Mouse (Mus musculus): ENCODE measurements around the gene Fbxl18. TPM values are rescaled to one million over a fixed set of nuclear protein-coding genes. Genes with fewer than 3 reads are reported as not detected.

The Fbxl18 gene
- 11.5 and 12.9 TPM in 2 replicates for polyA plus RNA-seq (2016; fragmentation: Nextera tagmentation; extraction: Ambion mirVana)

DNA sequence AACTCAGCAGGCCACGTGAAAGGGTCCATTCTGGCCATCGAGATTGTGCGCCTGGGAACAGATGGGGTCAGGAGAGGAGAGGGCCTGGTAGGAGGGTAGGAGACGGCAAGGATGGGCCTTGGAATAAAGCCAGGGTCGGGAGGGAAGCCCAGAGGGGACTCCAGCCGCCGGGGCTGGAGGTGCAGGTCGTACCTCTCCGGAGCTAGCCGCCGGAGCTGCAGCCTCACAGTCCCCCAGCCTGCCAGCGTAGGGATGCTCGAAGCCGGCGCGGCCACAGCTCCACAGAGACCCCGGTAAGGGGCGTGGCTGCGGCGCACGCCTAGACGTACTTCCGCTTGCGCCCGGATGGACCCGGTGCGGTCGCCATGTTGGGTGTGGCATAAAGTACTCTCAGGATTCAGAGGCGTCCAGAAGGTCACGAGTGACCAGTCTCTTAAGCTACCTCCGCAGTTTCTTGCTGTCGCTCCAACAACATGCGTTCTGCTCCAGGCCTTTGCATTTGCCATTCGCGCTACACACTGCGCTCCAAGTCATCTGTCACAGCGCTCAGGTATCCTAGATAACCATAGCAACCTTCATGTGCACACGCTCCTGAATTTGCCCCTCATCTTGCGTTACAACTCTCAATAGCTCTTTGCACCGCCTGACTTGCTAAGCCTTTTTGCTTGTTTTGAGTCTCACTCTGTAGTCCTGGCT lies at the start of gene Fbxl18:
Fbxl18 (minus strand) TSS at position 504 of the 696 bp plus-strand sequence.
- Histone ChIP-seq H3K4me2 (peak within 1 kb of the TSS; percentile 90), H3K27ac (ENCODE audit: poor library complexity, severe bottlenecking) (peak within 1 kb of the TSS; percentile 85), H3K9ac (peak within 1 kb of the TSS; percentile 87), H3K4me3 (peak within 1 kb of the TSS; percentile 83), H3K9me3 (replicated peaks) (no peaks in the 10 kb centered on the region), H3K27me3 (replicated peaks) (no peaks in the 10 kb centered on the region), H3K4me1 (replicated peaks) (peaks cover 20% of the 10 kb centered on the region), H3K36me3 (peaks cover 22% of the 10 kb centered on the region)
- peak; percentile 95 for ATAC-seq (ENCODE audit: insufficient number of reproducible peaks, low FRiP score)
- under 1% methylated on average over 40 of the region's 40 CpGs for WGBS

DNA sequence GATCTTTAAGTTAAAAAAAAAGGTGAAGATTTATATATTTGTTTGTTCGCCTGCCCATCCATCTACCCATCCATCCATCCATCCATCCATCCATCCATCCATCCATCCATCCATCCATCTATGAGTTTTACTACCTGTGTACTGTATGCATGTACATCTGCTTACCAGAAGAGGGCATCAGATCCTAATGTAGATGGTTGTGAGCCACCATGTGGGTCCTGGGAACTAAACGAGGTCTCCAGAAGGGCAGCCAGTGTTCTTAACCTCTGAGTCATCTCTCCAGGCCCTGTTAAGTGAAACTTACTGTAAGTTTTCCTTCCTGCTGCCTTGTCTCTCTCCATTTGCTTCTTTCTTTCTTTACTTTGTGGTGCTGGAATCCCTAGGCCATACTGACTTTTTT lies 45.2 kb upstream of the Fbxl18 start:
- peaks cover 6% of the 10 kb centered on the region; the same call in 1 of the 2 replicates for H3K4me1 ChIP-seq (replicated peaks)
- no peak overlapping the region for H3K9ac ChIP-seq
- peaks cover 6% of the 10 kb centered on the region; the same call in 1 of the 2 replicates for H3K9me3 ChIP-seq (replicated peaks)
- H3K27ac ChIP-seq (ENCODE audit: poor library complexity, severe bottlenecking) = no peak overlapping the region
- H3K4me3 ChIP-seq = no peak overlapping the region
- 53% methylated on average over 2 of the region's 2 CpGs for WGBS
- H3K36me3 ChIP-seq = no peaks in the 10 kb centered on the region
- no peak for ATAC-seq (ENCODE audit: insufficient number of reproducible peaks, low FRiP score)
- no peak overlapping the region for H3K4me2 ChIP-seq
- no peaks in the 10 kb centered on the region for H3K27me3 ChIP-seq (replicated peaks)

DNA sequence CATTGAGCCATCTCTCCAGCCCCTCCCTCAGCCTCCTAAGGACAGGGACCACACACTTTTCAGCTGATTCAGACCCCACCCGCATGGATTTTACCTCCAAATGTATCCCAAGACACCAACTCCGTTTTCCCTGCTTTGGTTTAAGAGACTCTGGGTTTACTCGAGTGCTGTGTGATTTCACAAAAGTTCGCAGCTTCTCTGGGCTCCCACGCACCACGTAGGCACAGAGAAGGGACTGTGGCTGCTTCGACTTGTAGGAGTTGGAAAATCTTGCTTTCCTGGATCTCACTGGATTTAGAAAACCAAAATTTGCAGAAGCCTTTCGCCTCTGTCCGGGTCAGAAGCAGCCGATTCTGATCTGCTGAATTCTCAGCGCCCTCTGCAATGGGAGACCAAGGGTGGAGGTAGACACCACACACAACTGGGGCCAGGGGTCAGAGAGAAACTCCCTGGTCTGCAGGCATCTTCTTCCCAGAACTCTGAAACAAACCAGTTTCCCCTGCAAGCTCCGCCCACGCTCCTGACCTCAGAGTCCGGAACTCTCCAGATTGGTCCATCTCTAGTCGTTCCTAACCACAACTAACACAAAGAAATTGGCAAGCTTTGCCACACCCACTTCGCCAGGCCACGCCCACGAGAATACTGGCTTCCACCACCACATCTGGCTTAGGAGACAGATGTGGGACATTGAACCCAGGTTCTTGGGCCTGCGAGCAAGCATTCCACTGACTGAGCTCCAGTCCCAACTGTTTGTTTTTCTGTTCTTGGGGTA lies 42.9 kb upstream of the Fbxl18 start:
- Histone ChIP-seq H3K27ac (ENCODE audit: poor library complexity, severe bottlenecking) (no peak overlapping the region), H3K4me1 (replicated peaks) (peaks cover 6% of the 10 kb centered on the region; the same call in 1 of the 2 replicates), H3K4me2 (peak overlapping the region; percentile 31; the same call in 1 of the 2 replicates), H3K4me3 (no peak overlapping the region), H3K9me3 (replicated peaks) (peaks cover 6% of the 10 kb centered on the region; the same call in 1 of the 2 replicates), H3K27me3 (replicated peaks) (no peaks in the 10 kb centered on the region), H3K9ac (no peak overlapping the region), H3K36me3 (no peaks in the 10 kb centered on the region)
- WGBS = 36% methylated on average over 19 of the region's 19 CpGs
- 0 out of 2 replicates have a peak, but pooled peaks have one; percentile 27 for ATAC-seq (ENCODE audit: insufficient number of reproducible peaks, low FRiP score)

DNA sequence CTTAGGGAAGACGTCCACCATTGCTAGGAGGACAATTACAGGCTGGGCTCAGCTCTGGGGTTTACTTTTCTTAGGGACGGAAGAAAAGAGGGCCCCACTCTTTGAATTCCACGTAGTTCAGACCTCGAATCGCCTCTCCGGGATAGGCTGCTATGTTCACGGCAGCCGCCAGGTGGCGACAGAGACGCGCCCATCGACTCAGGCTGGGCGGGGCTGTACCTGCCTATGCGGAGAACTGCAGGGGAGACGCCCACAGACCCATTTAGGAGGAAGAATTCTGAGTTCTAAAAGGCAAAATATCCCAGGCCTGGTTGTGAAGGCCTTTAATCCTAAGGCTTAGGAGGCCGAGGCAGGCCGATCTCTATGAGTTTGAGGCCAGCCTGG lies 41.1 kb upstream of the Fbxl18 start:
- no peak for ATAC-seq (ENCODE audit: insufficient number of reproducible peaks, low FRiP score)
- 4% methylated on average over 17 of the region's 17 CpGs for WGBS
- Histone ChIP-seq H3K27me3 (replicated peaks) (no peaks in the 10 kb centered on the region), H3K9me3 (replicated peaks) (peaks cover 6% of the 10 kb centered on the region; the same call in 1 of the 2 replicates), H3K4me2 (peak overlapping the region; percentile 71), H3K4me1 (replicated peaks) (peaks cover 10% of the 10 kb centered on the region), H3K36me3 (no peaks in the 10 kb centered on the region), H3K4me3 (peak overlapping the region; percentile 29), H3K27ac (ENCODE audit: poor library complexity, severe bottlenecking) (peak overlapping the region; percentile 13; the same call in 1 of the 2 replicates), H3K9ac (peak overlapping the region; percentile 64; the same call in 1 of the 2 replicates)

DNA sequence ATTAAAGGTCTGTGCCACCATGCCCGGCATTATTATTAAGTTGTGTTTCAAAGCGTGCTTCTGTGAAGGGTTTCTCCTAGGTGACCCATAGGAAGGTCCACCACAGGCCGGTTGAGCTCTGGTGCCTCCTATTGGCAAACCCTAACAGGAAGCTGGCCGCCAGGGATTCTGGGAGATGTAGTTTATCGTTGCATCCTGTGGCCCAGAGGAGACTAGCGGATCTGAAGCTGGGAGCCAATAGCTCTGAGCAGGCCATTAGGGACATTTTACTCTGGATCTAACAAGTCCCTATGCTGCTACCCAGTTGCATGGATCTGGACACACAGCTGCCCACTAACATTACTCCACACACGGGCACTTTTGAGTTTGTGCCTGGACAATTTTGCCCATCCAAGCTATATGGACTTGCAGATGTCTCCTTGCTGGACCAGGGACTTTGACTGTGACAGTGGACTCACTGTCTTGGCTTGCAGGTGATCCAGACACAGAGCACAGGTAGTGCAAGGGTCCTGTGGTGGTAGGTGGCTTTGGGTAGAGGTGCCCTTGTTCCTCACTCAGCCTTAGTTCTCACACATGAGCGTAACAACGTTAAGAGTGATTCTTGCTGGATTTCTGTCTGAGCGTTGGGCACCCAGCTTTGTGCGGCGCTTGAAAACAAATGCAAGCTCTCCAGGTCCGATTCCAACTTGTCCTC lies 40.6 kb upstream of the Fbxl18 start:
- H3K4me3 ChIP-seq = peak overlapping the region; percentile 29
- H3K9ac ChIP-seq = peak overlapping the region; percentile 64; the same call in 1 of the 2 replicates
- H3K4me2 ChIP-seq = peak overlapping the region; percentile 71
- H3K36me3 ChIP-seq = no peaks in the 10 kb centered on the region
- ATAC-seq (ENCODE audit: insufficient number of reproducible peaks, low FRiP score) = peak; percentile 70
- peaks cover 10% of the 10 kb centered on the region for H3K4me1 ChIP-seq (replicated peaks)
- H3K9me3 ChIP-seq (replicated peaks) = peaks cover 5% of the 10 kb centered on the region; the same call in 1 of the 2 replicates
- H3K27me3 ChIP-seq (replicated peaks) = no peaks in the 10 kb centered on the region
- peak overlapping the region; percentile 13; the same call in 1 of the 2 replicates for H3K27ac ChIP-seq (ENCODE audit: poor library complexity, severe bottlenecking)
- WGBS = 17% methylated on average over 13 of the region's 13 CpGs

DNA sequence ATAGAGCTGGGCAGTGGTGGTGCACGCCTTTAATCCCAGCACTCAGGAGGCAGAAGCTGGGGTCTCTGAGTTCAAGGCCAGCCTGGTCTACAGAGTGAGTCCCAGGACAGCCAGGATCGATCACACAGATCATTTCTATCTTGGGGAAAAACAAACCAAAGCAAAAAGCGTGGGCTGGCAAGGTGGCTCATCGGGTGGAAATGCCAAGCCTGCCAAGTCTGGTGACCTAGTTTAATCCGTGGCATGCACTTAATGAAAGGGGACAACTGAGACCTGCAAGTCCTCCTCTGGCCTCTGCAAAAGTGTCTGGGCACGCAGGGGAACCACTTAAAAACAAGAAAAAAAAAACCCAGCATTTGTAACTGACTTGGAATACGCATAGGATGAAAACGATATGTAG lies 37.5 kb upstream of the Fbxl18 start:
- Histone ChIP-seq H3K9ac (no peak overlapping the region), H3K4me3 (no peak overlapping the region), H3K4me2 (no peak overlapping the region), H3K9me3 (replicated peaks) (no peaks in the 10 kb centered on the region), H3K27ac (ENCODE audit: poor library complexity, severe bottlenecking) (no peak overlapping the region), H3K27me3 (replicated peaks) (no peaks in the 10 kb centered on the region), H3K4me1 (replicated peaks) (peaks cover 19% of the 10 kb centered on the region), H3K36me3 (no peaks in the 10 kb centered on the region)
- ATAC-seq (ENCODE audit: insufficient number of reproducible peaks, low FRiP score) = no peak
- WGBS = 80% methylated on average over 8 of the region's 8 CpGs

DNA sequence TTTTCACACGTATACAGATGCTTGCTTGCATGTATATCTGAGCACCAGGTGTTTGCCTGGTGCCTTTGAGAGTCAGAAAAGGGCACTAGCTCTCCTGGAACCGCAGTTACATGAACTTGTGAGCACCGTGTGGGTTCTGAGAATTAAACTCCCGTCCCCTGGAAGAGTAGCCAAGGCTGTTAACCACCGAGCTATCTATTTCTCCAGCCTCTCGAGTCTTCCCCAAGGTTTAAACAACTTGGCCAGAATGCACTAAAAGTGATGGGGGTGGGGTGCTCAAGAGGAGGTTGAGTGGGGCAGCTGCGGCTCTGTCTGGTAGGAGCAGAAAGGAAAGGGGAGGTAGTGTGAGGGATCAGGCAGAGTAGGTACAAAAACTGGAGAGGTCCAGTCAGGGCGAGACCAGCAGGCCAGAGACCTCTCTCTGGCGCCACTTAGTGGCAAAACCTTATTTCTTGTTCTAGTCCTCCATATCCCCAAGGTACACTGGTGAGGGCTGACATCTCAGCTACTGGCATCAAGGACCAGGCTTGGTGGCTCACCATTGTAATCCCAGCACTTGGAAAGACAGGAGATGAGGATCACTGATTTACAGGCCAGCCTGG lies 37.0 kb upstream of the Fbxl18 start:
- no peak overlapping the region for H3K4me3 ChIP-seq

DNA sequence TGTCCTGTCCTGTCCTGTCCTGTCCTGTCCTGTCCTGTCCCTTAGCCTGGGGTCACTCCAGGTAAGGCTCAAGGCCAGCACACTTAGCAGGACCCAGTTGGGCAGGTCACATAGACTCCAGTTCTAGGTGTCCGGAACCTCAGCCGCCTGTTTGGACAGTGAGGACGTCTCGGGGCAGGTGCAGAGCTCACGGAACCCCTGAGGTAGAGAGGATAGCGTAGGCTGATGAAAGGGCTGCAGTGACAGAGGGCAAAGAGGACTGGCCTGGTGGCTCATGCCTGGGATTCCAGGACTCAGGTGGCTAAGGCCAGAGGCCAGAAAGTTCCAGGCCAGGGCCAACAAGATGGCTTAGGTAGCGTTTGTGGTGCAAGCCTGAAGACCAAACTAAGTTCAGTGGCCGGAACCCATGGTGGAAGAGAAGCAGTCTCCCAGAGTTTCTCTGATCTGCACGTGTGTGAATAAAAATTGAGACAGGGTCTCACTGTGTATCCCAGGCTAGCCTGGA lies 36.1 kb upstream of the Fbxl18 start:
- H3K9ac ChIP-seq = no peak overlapping the region
- 77% methylated on average over 9 of the region's 9 CpGs for WGBS
- no peak overlapping the region for H3K27ac ChIP-seq (ENCODE audit: poor library complexity, severe bottlenecking)

More for the DNA sequence above, 37.0 kb upstream of the Fbxl18 start:
- peak overlapping the region; percentile 51 for H3K9ac ChIP-seq
- WGBS = 21% methylated on average over 9 of the region's 9 CpGs
- peaks cover 24% of the 10 kb centered on the region for H3K4me1 ChIP-seq (replicated peaks)
- peak overlapping the region; percentile 39; the same call in 1 of the 2 replicates for H3K27ac ChIP-seq (ENCODE audit: poor library complexity, severe bottlenecking)
- no peaks in the 10 kb centered on the region for H3K36me3 ChIP-seq
- peak overlapping the region; percentile 47 for H3K4me2 ChIP-seq
- peak; percentile 65 for ATAC-seq (ENCODE audit: insufficient number of reproducible peaks, low FRiP score)
- H3K9me3 ChIP-seq (replicated peaks) = no peaks in the 10 kb centered on the region
- no peaks in the 10 kb centered on the region for H3K27me3 ChIP-seq (replicated peaks)

DNA sequence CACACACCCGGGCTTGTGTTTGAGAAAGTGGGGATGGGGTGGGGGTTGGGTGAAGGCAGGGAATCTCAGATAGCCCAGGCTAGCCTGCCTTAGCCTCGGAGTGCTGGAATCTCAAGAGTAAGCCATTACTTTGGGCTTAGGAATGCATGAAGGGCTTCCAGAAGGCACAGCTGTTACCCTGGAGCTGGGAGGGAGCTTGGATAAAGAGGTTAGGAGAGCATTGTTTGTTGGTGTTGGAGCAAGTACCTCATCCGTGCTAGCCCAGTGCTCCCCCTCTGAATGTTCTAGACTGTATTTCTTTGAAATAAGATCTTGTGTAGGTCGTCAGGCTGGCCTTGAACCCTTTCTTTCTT lies 34.2 kb upstream of the Fbxl18 start:
- Histone ChIP-seq H3K4me3 (peak overlapping the region; percentile 54), H3K27me3 (replicated peaks) (no peaks in the 10 kb centered on the region), H3K27ac (ENCODE audit: poor library complexity, severe bottlenecking) (peak overlapping the region; percentile 93), H3K36me3 (no peaks in the 10 kb centered on the region), H3K4me2 (peak overlapping the region; percentile 69), H3K4me1 (replicated peaks) (peaks cover 41% of the 10 kb centered on the region), H3K9ac (peak overlapping the region; percentile 76), H3K9me3 (replicated peaks) (no peaks in the 10 kb centered on the region)
- 13% methylated on average over 4 of the region's 4 CpGs for WGBS
- no peak for ATAC-seq (ENCODE audit: insufficient number of reproducible peaks, low FRiP score)

More for the DNA sequence above, 36.1 kb upstream of the Fbxl18 start:
- Histone ChIP-seq H3K4me3 (no peak overlapping the region), H3K27me3 (replicated peaks) (no peaks in the 10 kb centered on the region), H3K4me2 (no peak overlapping the region), H3K36me3 (no peaks in the 10 kb centered on the region), H3K4me1 (replicated peaks) (peaks cover 33% of the 10 kb centered on the region), H3K9me3 (replicated peaks) (no peaks in the 10 kb centered on the region)
- no peak for ATAC-seq (ENCODE audit: insufficient number of reproducible peaks, low FRiP score)

DNA sequence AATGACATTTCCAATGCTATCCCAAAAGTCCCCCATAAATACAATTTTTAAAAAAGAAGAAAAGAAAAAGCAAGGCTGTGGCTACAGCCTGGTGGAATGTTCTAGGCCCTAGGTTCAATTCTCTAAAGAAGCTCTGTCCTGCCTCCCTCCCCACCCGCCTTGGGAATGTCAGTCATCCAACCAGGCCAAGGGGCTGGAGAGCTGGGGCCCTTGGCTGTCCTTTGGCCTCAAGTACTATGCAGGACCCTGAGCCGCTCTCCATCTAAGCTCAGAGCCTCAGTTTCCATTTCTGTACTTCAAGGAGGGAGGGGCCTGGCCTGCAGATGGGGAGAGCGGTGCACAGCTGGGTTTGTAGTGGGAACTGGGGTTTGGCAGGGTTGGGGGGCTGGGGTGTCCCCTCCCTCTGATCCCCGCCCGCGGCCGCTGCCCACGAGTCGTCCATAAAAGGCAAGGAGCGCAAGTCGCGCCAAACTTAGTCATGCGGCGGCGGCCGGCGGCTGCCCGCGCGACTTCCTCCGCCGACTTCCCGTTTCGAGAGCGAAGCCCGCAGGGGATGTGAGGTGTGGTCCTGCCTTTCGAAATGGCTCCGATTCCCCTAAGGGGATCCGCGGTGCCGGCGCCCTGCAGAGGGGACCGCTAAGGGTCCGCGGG lies 33.7 kb upstream of the Fbxl18 start:
- no peaks in the 10 kb centered on the region for H3K9me3 ChIP-seq (replicated peaks)
- 1% methylated on average over 34 of the region's 35 CpGs for WGBS
- no peaks in the 10 kb centered on the region for H3K36me3 ChIP-seq
- peak overlapping the region; percentile 54 for H3K4me3 ChIP-seq
- H3K4me2 ChIP-seq = peak overlapping the region; percentile 69
- H3K9ac ChIP-seq = peak overlapping the region; percentile 76
- peak overlapping the region; percentile 93 for H3K27ac ChIP-seq (ENCODE audit: poor library complexity, severe bottlenecking)
- H3K27me3 ChIP-seq (replicated peaks) = no peaks in the 10 kb centered on the region
- H3K4me1 ChIP-seq (replicated peaks) = peaks cover 43% of the 10 kb centered on the region
- 0 out of 2 replicates have a peak, but pooled peaks have one; percentile 11 for ATAC-seq (ENCODE audit: insufficient number of reproducible peaks, low FRiP score)
